Mouse (Mus musculus) G1E-ER4 (cell line): ENCODE measurements around the gene Methig1. TPM values are rescaled to one million over a fixed set of nuclear protein-coding genes. Genes with fewer than 3 reads are reported as not detected.

Experiments used
- GATA1 ChIP-seq: IDR thresholded peaks from one replicate; pipeline ENCODE4 v1.8.0; 2012; ENCODE audit warnings: low read length, inconsistent platforms
- polyA plus RNA-seq: library from polyadenylated mRNA; stranded (reverse); fragments of >175 nt; gene quantifications from 2 replicates; pipeline ENCODE4 v1.2.3, GENCODE M21; 2012

Gene Methig1
- polyA plus RNA-seq, 1 experiment, result 0.27 TPM

GRCm38 (mm10) chr15:100349496-100349895 lies 3.5 kb upstream of the Methig1 start:
- TF ChIP-seq GATA1, result no peak

- TF ChIP-seq GATA1, result no peak
Observed at GRCm38 (mm10) chr15:100351501-100352060, 1.4 kb upstream of the Methig1 start.

DNA sequence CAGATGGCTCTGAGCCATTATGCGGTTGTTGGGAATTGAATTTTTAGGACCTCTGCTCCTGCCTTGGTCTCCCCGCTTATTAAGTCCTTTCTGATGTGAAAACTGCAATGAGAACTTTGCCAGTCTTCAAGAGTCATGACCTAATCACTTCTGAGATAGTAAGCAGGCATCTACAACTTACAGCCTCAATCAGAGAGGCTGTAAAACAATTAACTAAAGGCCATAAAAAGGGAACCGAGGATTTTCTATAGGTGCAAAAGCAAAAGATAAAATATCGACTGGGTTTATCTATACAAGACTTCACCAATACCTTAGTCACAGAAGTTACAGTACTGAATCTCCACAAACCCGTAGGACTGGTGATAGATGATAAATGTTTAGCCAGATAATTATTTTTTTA lies 2.9 kb downstream of the Methig1 start:
- TF ChIP-seq GATA1, result no peak

DNA sequence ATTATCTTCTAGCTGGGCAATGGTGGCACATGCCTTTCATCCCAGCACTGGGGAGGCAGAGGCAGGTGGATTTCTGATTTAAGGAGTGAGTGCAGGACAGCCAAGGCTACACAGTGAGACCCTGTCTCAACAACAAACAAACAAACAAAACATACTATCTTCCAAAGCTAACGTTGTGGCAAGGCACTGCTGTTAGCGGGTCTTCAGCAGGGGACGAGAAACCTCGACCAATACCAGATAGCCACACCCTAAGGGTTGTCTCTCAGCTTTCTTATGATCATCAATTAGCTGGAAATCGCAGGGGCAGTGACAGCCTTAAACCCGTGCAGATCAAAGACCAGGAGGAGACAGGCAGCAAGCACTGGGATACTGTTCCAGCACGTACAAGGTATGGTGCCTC lies 11.3 kb downstream of the Methig1 start, which contains the start of gene Higd1c:
TSS of gene Higd1c (plus strand) at position 301 of the 400 bp plus-strand sequence.
- no peak for TF ChIP-seq GATA1

DNA sequence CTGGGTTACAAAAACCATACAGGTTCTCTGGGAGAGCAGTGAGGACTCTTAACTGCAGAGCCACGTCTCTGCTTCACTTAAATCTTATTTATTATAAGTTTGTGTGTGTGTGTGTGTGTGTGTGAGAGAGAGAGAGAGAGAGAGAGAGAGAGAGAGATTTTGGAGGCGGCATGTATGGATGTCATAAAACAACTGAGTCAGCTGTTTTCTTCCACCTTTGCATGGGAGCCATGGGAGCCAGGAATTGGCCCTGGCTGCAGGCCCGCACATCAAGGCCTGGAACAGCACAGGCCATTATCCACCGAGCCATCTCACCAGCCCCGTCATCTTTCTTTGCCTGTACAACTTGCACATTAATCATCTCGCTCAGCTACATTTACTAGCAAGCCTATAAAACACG lies 14.2 kb downstream of the Methig1 start:
- no peak for TF ChIP-seq GATA1

DNA sequence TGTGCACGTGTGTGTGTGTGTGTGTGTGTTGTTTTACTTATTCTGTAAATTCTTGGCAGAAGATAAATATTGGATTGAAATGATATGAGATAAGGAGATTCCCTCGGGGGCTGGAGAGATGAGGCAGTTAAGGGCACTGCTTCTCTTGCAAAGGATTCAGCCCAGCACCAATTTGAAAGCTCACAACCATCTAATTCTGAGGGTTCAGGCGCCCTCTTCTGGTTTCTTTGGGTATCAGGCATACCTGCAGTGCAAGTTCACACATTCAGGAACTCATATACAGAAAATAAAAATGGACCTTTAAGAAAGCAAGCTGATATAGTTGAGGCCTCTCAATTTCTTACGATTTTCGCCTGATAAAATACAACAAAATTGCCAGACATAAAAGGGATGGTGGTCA lies 22.1 kb downstream of the Methig1 start:
- TF ChIP-seq GATA1, result no peak

DNA sequence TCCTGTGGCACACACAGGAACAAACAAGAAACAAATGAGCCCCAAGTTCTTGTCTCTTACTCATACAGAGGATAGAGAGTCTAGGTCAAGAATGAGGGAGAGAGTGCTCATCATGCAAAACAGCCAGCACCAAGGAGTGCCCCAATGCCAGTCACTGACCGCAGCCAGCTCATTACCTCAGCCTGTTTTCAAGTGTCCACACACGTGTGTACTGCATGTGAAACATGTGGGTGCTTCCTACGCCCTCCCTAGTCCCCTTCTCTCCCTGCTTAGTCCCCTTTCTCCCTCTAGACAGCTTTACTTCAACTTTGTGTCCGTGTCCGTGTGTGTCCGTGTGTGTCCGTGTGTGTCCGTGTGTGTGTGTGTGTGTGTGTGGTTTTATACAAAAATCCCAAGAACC lies 26.7 kb downstream of the Methig1 start:
- TF ChIP-seq GATA1, result no peak

GRCm38 (mm10) chr15:100380104-100380503 lies 27.2 kb downstream of the Methig1 start:
- TF ChIP-seq GATA1, result no peak

GRCm38 (mm10) chr15:100385705-100386104 lies 32.8 kb downstream of the Methig1 start:
- TF ChIP-seq GATA1, result no peak

DNA sequence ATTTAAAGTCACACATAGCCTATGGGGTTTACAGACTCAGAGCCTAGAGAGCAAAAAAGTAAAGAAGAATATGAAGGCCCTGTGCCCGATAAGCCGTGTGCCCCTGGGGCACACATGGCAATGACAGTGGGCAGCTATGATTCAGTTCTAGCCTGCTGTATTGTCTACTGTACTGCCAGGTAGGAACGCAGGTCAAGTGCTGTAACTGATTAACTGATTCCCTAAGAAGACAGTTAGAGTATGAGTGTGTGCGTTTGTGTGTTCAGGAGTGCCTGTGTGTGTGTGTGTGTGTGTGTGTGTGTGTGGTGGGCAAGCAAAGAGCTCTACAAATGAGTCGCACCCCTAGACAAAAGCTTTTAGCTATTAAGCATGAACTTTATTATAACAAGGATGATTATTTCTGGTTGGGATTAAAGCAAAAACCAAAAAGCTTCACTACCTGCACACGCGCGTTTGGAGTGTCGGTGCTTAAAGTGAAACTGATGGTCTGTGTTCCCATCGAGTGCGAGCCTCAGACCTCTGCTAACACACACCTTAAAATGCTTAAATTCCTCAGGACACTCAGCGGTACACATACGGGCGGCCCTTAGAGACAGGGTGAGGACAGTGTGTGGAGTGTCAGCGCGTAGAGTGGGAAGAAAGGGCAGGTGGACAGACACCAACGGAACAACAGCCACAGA lies 34.7 kb downstream of the Methig1 start:
- TF ChIP-seq GATA1, result no peak

GRCm38 (mm10) chr15:100388224-100388835 lies 35.4 kb downstream of the Methig1 start:
- TF ChIP-seq GATA1, result no peak

GRCm38 (mm10) chr15:100388886-100389285 lies 35.9 kb downstream of the Methig1 start:
- TF ChIP-seq GATA1, result no peak

DNA sequence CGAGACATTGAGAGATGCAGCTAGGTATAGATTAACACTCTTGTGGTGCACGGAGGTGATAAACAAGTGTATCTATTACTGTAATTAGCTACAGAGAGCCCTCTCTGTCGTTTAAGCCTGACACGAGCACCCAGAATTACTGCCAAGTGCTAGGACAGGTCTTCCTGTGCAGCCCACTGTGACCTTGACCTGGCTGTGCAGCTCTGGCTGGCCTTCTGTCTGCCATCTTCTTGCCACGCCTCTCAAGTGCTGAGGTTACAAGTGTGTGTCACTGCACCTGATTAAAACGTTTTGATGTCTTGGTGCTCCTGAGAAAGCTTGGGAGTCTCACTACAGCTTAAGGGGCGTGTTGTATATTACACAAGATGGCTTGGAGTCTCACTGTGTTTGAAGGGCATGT lies 38.1 kb downstream of the Methig1 start:
- TF ChIP-seq GATA1, result no peak

DNA sequence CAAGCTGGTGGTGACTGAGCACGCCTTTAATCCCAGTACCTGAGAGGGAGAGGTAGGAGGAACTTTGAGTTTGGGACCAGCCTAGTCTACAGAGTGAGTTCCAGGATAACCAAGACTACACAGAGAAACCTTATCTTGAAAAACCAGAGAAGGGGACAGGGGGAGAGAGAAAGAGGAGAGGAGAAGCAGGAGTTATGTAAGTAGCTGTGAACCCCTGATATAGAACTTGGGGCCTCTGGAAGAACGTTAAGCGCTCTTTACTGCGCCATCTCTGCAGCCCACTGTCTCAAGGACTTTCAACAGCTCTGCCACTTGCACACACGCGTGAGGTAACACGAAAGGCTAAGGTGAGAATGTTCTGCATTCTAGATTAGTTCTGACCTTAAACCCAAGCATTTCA lies 38.6 kb downstream of the Methig1 start:
- no peak for TF ChIP-seq GATA1

DNA sequence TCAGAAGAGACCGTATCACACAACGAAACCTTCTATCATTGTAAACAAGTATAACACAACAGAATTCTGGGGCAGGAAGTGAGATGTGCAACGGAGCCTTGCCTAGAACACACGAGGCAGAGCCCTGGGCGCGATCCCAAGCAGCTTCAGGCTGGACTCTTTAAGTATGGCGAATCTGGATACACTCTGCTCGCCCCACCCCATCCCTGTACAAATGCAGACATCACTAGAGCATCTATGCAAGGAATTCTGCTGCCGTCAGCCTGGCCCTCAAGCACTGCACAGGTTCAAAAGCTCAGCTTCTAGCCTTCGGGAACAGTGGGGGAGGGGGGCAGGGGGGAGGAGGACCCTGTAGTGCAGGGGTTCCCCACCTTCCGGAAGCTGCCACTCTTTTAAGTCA lies 40.1 kb downstream of the Methig1 start:
- no peak for TF ChIP-seq GATA1

DNA sequence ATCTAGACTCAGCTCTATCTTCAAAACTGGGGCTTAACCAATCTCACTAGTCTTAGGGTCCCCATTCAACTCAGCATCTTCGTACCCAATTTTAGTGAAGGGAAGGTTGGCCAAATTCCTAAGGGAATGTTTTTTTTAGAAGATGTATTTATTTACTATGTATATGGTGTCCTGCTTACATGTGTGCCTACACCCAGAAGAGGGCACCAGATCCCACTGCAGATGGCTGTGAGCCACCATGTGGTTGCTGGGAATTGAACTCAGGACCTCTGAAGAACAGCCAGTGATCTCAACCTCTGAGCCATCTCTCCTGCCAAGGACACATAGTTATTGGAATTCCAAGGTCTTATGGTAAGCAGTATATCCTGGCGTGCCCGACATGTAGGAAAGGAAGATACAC lies 42.6 kb downstream of the Methig1 start:
- TF ChIP-seq GATA1, result no peak

- TF ChIP-seq GATA1, result no peak
Observed at GRCm38 (mm10) chr15:100400592-100401250, 47.8 kb downstream of the Methig1 start.

- no peak for TF ChIP-seq GATA1
Observed at GRCm38 (mm10) chr15:100401811-100402210, 48.9 kb downstream of the Methig1 start.
